Mouse (Mus musculus): Measurements from ENCODE around the gene Cyp4f14.

GRCm38 (mm10) chr17:32947215-32947914 is 30.2 kb upstream of the Cyp4f14 start, which contains the start of gene Cyp4f13:
- no peak for TF ChIP-seq CTCF (IDR thresholded peaks at IDR 0.05)
- TF ChIP-seq EP300 (IDR thresholded peaks at IDR 0.05) = peak; percentile 95
